Mouse (Mus musculus) embryo, embryonic 9.5 days (tissue): ENCODE measurements around the gene Dtnb.
A peak's percentile ranks its signal among the peaks of the same experiment; 100 is the strongest.
"Not testable (repeated sequence)": the region's sequence is repeated elsewhere in the genome, so short reads cannot be mapped to it uniquely, and the experiment has no call there.

Experiments
- DNase-seq: peaks from one replicate; pipeline ENCODE4 v3.0.0-alpha.2; 2017; ENCODE audit errors: extremely low spot score

Dtnb gene

GRCm38 (mm10) chr12:3571787-3572580 is at the start of gene Dtnb:
TSS of gene Dtnb (plus strand) at chr12:3572381.
- peak; percentile 76 for DNase-seq

- no peak for DNase-seq
These were observed 46.6 kb upstream of the Dtnb start for GRCm38 (mm10) chr12:3525536-3525935.

- not testable (repeated sequence) for DNase-seq
These were observed 36.7 kb upstream of the Dtnb start for GRCm38 (mm10) chr12:3535446-3535845.

GRCm38 (mm10) chr12:3537616-3538015 is 34.6 kb upstream of the Dtnb start:
- DNase-seq, result no peak

DNA sequence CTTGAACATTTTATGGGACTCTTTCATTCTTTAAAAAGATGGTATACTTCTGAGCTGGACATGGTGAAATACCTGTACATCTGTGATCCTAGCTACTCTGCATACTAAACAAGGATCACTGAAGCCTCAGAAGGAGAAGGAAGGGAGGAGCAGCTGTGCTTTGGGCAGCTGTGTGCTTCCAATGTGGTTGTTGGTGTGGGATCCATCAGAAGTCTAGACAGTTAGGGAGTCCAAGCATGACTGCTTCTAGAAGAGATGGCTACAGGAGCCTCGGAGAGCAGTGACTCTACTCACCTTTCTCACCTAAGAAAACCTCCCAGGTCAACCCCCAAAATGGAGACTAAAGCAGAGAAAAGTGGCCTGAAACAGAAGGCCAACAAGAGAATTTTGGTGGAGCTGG is 34.1 kb upstream of the Dtnb start:
- no peak for DNase-seq

- DNase-seq, result no peak
These were observed 32.6 kb upstream of the Dtnb start for GRCm38 (mm10) chr12:3539605-3540004.

GRCm38 (mm10) chr12:3540871-3541270 is 31.3 kb upstream of the Dtnb start:
- no peak for DNase-seq

DNA sequence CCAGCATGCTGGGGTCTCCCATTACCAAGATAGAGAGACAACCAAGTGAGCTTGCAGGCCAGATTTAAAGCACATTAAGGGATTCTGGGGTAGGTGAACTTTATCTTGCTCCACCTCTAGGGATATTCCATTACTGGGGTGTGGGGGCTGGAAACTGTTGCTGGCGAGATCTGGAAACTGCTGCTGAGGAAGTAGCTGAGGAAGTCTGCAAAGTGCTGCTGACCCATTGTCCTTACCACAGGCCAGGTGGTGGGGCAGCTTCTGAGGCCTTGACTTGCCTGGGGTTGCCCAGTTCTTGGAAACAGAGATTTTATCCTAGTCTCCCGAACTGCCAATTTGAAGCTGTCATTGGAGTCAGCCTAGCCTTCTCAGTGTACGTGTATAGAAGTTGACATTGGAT is 26.7 kb upstream of the Dtnb start:
- DNase-seq, result no peak

- DNase-seq, result no peak
These were observed 26.0 kb upstream of the Dtnb start for GRCm38 (mm10) chr12:3546121-3546658.

- no peak for DNase-seq
These were observed 25.4 kb upstream of the Dtnb start for GRCm38 (mm10) chr12:3546781-3547180.

- DNase-seq, result no peak
These were observed 24.7 kb upstream of the Dtnb start for GRCm38 (mm10) chr12:3547506-3547905.

DNA sequence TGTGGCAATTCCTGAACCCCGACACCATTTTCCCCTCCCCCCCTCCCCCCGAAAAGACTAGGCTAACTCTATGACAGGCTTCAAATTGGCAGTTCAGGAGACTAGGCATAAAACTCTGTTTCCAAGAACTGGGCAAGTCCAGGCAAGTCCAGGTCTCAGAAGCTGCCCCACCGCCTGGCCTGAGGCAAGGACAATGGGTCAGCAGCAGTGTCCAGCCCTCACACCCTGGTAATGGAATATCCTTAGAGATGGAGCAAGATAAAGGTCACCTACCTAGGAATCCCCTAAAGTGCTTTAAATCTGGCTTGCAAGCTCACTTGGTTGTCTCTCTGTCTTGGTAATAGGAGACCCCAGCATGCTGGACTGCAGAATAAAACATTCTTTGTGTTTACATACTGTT is 24.3 kb upstream of the Dtnb start:
- DNase-seq, result no peak

DNA sequence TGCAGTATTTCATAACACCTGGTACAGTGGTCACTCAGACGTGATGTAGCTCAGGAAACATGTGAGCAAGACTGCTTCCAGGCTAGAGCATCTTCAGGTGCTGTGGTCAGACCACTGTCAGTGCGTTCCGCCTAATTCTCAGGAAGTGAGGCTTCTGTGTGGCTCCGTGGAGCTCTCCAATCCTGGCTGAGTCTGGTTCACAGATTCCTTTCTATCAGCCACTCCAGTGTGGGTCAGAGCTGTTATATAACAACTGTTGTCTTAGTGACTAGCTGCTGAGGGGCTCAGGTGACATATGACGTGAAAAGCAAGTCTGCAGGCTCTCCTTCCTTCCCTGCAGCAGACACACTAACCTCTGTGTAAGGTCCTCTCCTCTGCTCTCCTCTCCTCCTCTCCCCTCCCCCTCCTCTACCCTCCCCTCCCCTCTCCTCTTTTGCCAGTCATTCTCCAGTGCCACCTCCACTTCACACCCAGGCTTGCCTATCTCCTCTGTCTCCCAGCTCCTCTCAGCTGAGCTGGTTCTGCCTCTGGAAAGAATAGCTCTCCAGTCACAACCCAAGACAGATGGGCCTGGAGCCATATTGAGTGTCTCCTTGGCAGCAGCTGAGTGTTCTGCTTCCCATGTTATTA is 23.5 kb upstream of the Dtnb start:
- no peak for DNase-seq

DNA sequence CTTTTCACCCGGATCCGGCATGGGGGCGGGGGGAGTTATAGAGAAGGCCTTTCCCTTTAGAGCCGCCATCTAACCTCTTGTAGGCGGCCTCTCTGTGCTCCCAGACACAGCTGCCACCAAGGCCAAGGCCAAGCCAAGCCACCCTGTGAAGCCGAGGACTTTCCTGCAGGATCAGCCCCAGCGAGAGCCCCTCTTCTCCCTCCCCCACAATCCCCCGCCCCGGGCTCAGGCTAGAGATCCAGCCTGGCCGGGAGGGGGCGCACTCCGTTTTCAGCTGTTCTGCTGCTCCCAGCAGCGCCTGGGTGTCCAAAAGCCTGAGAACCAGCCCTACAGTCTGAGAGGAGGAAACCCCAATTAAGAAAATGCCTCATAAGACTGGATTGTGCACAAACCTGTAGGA is 21.9 kb upstream of the Dtnb start:
- peak; percentile 64 for DNase-seq

- no peak for DNase-seq
These were observed 14.5 kb upstream of the Dtnb start for GRCm38 (mm10) chr12:3557414-3558319.

GRCm38 (mm10) chr12:3560596-3560995 is 11.6 kb upstream of the Dtnb start:
- no peak for DNase-seq

GRCm38 (mm10) chr12:3561032-3561431 is 11.1 kb upstream of the Dtnb start:
- no peak for DNase-seq

GRCm38 (mm10) chr12:3562806-3563205 is 9.4 kb upstream of the Dtnb start:
- no peak for DNase-seq

DNA sequence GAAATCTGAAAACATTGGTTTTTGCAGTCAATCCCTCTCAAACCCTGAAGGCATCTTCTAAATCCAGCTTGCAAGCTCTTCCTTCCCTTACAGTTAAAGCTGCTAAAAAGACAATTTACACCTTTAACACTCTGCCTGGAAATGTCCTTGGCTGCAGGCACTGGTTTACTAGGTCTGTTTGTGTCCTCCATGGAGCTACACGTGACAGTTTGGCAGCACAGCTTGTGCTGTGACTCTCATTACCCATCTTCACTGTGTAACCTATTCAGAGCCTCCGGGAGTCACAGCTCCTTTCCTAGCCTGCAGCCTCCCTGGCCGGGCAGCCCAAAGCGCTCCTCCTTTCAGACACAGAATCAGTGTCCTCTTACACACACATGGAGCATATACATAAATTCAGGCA is 8.5 kb upstream of the Dtnb start:
- DNase-seq, result no peak

- DNase-seq, result no peak
These were observed 3.7 kb upstream of the Dtnb start for GRCm38 (mm10) chr12:3568461-3568991.

DNA sequence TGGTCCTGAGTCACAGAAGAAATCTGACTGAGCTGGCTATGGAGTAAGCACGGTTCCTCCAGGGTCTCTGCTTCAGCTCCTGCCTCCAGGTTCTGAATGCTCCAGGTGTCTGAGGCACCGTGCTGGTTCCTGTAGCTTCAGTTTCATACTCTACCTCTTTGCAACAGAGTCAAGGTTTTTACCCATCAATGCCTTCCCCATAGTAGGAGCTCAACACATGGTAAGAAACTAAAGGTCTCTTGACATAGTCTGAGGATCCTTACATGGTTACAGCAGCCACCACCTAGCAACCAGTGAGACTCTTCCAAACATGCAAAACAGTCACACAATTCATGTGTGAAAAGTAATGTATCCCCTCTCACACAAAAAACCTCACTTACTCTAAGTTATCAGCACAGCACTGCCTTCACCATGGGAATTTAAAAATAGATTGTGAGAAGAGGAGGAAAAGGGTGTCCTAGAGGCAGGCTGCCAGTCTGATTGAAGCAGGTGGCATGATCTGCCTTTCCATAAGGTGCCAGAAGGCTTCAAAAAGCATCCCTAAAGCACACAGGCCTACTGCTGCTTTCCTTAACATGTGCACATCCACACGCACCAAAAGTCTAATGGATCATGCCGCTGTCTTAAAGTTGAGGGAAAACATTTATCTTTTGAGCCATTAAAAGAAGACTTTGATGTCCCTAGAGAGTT is 1.3 kb upstream of the Dtnb start:
- no peak for DNase-seq
